Mouse (Mus musculus): ENCODE results near the gene Pitpna.

Gene Pitpna

DNA sequence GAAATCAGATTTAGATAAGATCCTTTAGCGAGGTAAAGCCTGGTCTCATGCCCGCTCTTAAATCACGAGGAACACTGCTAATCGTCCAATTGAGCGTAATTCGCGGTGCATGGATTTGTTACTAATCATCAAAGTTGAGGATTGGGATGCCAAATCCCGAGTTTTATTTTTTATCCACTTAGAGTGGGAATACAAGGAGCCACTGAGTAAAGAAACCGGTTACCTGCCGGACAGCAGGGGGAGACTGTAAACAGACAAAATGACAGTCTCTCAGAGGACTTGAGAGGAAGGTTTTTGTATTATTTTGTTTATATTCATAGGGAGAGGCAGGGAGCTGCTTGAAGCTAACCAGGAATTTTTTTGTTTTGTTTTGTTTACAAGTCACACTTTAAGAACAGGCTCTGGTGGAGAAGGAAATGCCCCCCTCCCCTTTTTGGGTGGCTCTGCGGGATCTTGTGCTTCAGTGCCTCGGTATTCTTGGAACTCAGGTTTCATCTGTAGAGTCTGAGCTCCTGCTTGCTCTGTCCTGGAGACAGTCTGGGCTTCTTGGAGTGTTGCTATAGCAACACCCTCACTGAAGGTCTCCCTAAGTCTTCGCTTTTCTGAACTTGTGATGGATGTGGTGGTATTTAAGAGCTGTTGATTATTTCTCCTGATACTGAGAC, 43.8 kb downstream of the Pitpna start:
- DNase-seq (ENCODE audit: low read depth, low spot score): no peak

DNA sequence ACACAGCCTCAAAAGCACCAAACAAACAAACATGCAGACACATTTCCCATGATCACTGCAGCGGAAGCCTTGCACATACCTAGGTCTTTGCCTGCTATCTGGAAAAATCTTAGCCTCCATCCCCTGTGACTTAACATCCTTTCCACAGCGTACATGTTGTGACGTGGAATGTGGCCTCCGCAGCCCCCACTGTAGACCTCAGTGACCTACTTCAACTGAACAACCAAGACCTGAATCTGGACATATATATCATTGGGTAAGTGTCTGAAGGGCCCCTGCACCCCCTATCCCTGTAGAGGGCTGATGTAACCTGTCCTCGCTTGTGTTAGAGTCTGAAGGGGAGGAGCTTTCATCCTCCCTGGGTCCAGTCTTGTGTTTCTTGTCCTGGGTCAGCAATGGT, 45.0 kb downstream of the Pitpna start:
- no peak for DNase-seq (ENCODE audit: low read depth, low spot score)

DNA sequence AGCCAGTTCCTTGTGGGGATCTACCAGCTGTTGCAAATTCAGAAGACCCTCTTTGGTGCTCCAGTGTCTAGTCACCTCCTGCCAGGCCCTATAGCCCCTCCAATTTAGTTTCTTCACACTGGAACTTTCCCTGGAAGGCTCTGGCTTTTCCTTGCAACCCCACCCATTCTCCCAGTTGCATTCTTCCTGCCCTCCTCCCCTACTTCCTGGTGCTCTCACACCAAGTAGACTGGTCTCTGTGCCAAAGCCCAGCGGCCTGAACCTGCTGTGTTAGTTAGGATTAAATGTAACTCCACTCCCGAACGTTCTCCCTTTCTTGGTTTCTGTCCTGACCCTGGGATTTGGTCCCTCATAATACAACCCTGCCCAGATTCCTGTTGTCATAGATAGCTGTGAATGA, 46.9 kb downstream of the Pitpna start:
- DNase-seq (ENCODE audit: low read depth, low spot score): no peak

DNA sequence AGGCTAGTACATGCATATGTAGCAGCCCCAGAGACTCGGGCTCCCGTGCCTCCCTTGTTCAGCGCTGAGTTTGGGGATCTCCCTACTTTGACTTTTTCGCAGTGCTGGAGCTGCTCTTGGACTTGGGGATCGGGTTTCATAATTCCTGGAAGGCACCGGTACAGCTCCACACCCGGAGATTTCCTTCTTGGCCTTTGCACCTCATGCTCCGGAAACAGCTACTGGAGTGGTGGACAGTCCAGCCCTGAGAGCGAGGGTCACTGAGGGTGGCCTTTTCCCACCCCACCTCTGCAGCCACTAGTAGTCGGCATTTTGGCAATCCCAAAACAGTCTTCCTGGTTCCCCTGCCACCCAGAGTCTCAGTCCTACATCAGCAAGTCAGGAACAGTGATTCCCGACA, 47.4 kb downstream of the Pitpna start:
- no peak for DNase-seq (ENCODE audit: low read depth, low spot score)

DNA sequence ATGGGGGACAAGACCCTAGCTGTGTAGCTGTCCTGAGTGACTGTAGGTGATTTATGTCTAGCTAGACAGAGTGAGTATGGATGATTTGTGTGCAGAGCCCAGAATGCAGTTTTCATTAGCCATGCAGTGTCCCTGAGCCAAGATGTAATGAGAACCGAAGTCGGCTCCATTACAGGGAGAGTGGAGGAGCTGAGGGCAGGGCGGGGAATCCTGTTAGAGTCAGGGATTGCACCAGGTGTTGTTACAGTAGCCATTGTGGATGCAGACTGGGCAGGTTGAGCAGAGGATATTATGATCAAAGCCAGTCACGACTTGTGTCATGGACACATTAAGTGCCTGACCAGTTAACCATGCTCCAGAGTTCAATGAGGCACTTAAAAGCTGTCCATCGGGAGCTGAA, 55.4 kb downstream of the Pitpna start:
- DNase-seq (ENCODE audit: low read depth, low spot score): no peak

DNA sequence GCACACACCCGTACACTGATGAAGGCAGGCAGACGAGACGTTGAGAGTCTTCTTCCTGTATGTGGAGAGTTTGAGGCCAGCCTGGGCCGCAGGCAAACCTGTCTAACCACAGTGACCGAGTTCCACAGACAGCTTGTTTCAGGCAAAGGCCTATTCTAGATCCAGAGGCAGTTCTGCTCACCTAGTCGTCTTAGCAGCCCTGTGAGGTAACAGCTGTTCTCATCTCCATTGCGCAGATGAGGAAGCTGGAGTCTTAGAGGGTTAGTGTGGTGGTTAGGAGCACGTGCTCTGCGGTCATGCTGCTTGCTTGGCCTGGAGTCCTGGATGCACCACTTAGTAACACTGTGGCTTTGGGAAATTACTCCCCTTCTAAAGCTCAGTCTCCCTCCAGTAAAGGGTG, 56.8 kb downstream of the Pitpna start:
- DNase-seq (ENCODE audit: low read depth, low spot score): no peak

DNA sequence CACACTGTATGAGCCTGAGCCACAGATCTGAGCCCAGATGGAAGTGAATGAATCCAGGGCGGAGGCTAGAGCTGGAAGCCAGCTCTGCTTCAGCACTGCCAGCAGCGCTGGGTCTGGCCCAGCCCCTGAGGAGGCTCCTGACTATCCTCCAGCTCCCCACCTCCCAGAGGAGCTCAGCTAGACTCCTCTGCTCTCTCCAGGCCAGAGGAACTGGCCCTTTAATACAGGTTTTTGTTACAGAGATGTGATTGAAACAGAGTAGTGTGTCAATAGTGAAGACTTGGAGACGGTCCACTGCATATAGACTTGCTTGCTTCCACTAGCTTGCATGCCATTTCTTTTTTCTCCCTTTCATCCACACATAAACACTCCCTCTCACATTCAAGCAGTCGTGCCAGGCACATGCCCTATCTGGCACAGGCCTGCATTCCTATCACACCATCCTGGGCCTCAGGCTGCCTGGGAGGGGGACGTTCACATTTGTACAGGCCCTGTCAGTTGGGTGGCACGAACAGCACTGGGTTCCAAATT, 59.8 kb downstream of the Pitpna start:
- DNase-seq (ENCODE audit: low read depth, low spot score): no peak

DNA sequence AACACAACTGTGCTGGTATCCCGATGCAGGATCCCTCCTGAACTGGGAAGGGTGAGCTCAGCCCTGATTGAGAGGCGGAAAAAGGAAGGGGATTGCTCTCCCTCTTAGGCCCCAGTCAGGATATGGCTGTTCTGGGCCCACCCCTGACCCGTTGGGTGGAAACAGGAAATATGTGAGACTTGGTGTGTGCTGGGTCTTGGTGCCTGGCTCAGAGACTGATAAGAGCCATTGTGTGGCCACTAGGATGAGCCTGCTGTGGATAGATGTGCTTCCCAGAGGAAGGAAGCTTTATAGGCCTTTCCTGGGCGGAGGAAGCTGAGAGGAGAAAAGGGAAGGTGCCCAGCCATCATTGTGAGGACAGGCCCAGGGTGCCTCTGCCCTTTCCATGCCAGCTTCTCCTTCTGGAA, 61.3 kb downstream of the Pitpna start:
- no peak for DNase-seq (ENCODE audit: low read depth, low spot score)

DNA sequence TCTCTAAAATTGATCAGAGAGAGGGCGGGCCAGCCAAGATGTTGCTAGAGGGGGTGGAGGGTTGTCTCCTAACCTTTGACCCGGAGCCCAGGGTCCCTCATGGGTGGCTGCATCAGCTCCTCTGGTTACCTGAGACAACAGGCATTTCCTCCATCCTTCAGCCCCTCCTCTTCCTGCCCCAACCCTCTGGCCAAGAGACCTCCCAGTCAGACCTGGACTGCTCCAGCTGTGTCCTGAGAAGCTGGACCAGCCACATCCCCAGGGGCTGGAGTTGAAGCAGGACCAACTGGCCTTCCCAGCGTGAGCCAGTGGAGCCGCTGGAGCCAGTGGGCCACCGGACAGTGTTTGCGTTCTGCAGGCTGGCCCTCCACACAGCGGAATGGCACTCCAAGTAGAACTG, 62.4 kb downstream of the Pitpna start, which contains the start of gene Myo1c:
Gene Myo1c (plus strand): TSS at position 194 of the 400 bp plus-strand sequence.
- DNase-seq (ENCODE audit: low read depth, low spot score): no peak

DNA sequence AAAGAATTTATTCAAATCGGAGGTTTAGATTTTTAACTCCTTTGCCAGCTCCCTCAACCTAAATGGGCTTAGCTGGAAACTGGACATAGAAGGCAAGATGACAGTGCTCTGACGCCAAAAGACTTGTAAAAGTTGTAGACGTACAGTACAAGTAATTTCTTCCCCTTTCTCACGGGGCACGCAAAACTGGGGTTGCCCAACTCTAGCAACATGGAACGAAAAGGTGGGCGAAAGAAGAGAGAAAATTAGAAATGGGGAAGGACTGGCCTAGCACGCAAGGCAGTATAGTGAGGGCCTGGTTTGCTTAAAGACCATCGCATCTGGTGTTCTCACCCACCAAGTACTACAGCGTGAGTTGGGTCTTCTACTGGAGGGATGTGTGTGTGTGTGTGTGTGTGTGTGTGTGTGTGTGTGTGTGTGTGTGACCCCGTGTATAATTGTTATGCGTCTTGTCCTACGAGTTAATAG, 63.1 kb downstream of the Pitpna start:
- no peak for DNase-seq (ENCODE audit: low read depth, low spot score)

DNA sequence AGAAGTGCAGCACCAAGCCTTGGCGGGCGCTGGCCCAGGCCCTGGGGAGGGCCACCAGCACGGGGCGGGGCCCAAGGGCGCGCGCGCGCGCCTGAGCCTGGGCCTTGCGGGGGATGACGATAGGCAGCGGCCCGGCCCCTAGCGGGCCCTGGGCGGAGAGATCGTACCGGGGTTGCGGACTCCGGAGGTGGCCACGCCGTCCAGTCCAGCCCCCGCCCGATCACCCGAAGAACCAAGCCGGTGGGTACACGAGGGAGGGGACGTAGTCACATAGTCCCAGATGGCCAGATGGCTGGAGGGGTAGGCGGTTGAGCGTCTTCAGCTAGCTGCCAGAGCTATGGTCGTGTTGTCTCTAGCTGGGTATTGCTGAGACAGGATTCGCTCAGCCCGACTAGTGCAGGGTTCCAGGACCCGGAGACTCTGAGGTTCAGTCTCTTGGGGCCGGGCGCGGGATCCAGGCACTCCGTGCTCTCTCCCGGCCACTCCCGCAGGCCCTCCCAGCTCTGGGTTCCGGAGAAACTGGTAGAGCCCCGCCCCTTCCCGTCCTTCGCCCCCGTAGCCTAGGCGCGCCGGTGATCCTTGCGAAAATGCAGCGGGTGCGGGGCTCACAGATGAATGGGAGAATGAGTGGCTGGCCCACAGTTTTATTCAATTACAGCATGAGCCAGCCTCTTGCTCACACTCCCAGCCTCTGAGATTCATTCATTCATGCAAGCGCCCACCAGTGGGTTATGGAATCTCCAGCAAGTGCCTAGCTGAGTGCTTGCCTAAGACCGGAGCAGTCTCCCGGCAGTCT, 63.7 kb downstream of the Pitpna start:
- DNase-seq (ENCODE audit: low read depth, low spot score): peak; percentile 64

DNA sequence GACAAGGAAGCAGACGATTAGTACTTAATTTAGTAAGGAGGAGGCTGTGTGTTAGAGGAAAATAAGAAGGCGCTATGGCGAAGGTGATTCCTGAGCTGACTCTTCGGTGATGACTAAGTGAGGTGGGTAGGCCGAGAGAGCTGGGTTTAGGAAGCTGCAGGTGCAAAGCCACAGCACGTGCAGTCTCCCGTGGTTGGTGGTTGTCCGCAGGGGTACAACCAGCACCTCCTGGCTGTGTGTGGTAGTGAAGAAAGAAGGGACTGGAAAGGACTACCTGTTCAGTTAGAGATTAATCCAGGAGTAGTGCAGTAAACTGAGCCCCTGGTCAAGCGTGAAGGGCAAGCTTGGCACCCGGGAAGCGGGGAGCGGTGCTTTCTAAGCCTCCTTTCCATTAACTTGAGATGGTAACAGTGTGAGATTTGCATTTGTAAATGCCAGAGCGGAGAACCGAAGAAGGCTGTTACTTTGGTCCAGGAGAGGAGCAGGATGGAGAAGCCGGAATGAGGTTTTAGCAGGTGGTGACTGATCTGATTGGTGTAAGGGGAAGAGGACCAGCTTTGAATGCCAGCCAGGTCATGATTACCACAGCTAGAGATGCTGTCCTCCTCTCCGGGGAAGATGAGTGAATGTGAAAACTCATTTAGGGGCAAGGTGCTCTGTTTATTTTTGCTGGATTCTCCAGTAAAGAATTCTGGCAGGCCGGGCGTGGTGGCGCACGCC, 64.5 kb downstream of the Pitpna start:
- no peak for DNase-seq (ENCODE audit: low read depth, low spot score)

DNA sequence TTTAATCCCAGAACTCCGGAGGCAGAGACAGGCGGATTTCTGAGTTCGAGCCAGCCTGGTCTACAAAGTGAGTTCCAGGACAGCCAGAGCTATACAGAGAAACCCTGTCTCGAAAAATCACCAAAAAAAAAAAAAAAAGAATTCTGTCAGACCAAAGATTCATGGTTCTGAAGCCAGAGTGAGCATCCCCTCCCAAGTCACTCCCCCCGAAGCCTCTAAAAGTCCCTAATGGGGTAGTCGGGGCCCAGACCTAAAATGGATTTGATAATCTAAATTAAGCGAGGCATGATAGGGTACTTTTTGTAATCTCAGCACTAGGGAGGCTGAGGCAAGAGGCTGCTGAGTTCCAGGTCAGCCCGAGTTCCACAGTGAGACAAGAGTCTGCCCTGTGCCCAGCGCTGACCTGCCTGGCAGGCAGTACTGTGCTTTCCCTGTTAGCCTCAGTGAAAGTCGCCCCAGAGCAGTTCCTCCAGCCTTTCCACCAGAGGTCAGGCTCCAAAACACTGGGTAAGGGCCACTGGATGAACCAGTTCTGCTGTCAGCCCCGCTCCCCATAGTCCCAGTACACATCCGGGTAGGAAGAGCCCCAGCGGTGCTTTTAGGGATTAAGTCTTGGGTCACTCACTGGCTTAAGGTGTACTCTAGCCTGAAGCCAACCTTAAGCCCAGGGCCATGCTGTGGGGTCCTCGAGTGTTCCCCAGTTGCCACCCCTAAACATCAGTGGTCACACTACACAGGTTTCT, 65.2 kb downstream of the Pitpna start:
- no peak for DNase-seq (ENCODE audit: low read depth, low spot score)

DNA sequence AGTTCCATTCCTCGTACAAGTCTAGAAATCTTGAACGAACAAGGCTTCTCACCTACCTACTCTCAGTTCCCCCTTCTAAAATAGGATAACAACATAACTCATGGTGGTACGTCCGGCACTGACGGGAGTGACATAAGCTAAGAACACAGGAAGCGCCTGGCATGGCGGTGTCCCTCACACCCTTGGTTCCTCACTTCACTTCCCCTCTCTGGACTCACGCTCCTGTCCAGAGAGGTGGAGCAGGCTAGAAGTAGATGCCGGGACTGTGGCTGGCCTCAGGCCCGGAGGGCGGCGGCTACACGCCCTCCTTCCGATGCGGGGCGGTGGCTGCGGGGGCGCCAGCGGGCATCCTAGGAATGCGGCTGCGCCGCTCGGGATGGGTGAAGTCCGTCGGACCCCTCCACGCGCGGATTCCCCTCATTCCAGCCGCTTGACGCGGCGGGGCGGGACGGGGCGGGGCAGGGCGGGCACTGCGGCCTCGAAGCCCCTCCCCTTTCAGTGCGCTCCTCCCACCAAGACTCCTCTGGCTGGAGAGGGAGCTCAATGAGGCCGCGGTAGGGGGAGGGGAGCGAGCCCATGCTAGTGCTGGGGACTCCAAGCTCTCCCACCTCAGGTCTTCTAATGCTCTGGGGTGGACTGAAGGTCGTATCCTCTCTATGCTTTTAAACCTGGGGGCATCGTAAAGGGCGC, 66.0 kb downstream of the Pitpna start:
- DNase-seq (ENCODE audit: low read depth, low spot score): peak; percentile 61

DNA sequence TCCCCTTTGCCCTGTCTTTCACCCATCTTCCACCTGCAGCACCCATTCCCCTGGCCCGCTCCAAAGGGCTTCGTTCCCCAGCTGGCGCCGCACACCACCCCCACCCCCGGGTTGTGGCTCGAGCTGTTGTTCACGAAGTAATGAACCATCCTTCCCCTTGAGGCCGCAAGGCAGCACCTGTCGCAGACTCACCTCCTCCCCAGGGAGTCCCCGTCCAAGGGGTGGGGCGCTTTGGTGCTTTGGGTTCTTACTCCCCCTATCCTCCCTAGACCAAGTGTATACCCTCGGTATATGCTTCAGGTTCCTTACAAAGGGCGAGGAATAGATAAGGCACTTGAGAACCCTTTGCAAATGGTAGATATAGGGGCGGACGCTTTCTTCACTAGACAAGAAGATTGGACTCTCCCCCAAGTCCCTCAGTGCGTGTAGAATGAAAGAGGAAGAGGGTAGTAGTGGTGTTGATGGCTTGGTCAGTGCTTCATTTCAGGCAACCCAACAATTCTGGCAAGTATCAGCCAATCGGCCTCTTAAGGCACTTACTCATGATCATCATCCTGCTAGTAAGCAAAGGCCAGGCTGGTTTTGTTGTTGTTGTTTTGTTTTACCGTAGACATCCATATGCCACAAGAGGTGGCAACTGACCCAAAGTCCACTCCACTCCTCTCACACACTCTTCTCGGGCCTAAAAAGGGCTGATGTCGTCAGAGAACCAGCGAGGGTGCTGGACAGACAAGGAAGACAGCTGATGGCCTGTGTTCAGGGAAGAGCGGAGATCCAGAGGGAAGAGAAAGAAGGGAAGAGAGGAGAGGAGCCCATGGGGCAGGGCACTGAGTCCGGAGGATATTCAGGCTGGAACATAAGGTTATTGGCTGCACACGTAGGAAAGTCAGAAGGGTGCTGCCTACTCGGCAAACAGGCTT, 66.8 kb downstream of the Pitpna start:
- DNase-seq (ENCODE audit: low read depth, low spot score): peak; percentile 43

DNA sequence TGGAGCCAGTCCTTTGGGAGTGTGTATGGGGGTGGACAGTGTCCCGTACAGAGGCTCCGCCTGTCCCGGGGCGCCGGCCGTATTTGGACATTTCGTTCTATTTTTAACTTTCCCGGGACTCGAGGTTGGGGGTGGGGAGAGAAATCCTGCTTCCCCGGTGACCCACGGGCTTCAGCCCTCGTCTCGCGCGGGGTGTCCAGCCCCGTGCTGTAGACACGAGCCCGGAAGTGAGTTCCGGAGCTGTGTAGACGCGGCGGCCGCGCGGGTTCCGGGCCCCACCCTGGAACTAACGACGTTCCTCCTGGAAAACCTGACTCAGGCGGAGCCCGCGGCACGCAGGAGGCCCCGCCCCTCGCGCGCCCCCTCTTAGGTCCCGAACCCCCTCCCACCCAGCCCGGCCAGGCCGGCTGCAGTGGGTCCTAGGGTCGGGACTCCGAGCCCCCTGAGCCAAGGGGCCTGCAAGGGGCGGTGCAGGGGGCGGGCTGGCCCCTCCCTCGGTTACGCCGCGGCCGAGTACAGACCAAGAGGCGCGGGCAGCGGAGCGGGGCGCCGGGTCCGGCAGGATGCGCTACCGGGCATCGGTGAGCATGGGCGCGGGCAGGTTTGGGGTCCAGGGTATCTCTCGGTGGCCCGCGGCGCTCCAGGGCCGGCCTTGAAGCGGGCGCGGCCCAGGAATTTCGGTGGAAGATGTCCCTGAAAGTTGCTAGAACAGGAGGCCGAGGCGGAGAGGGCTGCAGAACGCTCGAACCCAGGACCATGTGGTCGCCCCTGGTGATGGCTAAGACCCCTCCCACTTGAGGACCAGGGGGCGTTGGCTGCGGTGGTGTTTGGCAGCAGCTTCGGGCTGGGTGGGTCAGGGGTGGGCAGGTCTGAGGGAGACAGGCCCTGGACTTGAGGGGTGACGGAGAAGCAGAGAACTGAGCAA, 68.0 kb downstream of the Pitpna start:
- DNase-seq (ENCODE audit: low read depth, low spot score): no peak

DNA sequence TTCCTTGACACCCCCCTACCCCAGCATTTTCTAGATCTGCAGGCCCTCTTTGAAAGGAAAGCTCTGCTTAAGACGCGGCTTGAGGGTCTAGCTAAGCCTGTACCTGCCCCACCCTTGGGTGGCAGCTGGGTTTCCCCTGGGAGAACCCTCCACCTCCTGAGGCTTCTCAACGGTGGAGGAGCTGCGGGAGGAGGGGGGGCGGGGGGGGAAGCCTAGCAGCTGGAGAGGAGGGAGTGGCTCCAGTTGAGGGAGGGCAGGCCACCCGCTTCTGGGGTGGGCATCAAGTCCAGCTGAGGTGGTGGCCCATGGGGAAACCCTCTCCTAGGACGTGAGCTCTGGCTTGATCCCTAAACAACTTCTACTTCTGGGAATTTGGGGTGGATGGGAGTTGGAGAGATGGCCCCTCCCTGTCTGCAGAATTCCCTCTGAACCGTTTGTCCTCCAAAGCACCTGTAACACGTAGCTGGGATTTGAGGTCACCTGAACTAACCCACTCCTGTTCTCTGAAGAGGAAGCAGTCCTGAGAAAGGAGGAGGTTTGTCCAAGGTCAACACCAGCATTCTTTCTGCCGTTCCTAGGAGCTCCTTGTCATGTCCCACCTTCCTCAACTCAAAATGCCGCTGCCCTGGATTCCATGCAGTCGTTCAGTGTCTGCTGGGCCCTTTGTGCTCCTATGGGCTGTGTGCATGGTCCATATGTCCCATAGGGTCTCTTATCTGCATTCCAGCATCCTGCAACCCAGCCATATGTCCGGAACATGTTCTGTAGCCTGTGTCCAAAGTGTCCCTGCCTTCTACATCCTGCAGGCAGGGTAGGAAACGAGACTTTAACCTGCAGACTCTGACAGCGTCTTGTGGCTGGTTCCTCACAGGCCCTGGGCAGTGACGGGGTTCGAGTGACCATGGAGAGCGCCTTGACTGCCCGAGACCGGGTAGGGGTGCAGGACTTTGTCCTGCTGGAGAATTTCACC, 69.0 kb downstream of the Pitpna start:
- DNase-seq (ENCODE audit: low read depth, low spot score): no peak

DNA sequence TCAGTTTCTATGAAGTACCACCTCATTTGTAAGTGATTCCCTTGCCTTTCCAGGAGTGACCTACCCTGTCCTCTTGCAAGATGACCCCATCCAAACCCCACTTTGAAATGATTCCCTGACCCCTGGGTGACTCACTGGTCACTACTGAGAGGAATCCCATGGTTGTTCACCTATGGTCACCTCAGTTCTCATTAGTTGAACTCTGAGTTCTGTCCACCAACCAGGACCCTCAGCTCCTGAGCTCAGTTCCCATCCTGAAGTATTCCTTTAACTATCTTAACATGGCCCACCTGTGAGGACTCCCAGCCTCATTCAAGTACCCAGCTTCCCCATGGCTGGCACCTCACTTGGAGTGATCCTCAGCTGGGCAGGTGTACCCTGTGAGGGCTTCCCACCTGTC, 69.9 kb downstream of the Pitpna start:
- DNase-seq (ENCODE audit: low read depth, low spot score): no peak

Measured in c-Kit-negative CD71-positive TER-119-positive erythroid progenitor cells, embryonic 14.5 days (primary cell).